Mouse (Mus musculus): ENCODE measurements at regions not wholly inside any gene's neighbourhood (a gene's known extent, or its start where the extent isn't known, plus 50 kb on each side); places are given as distances from the start of the nearest gene placed in this dataset.

DNA sequence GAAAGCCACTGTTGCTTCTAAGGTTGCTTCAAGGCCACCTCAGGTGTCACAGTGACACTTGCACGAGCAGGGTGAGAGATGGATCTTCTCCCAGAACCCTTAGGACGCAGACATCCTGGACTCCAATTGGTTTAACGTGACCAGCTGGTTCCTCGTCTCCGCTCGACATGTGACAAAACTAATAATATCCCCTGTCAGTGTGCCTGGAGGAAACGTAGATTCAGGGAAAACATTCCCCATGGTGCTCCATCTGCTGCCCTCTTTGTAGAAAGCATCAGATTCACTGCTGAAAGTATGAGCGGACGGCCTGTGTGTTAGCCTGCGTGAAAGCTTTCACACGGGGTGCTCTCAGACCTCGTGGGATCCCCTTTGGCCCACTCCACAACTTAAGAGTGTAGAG lies 390.0 kb upstream of the Slc35b3 start:
- DNase-seq: no peak

DNA sequence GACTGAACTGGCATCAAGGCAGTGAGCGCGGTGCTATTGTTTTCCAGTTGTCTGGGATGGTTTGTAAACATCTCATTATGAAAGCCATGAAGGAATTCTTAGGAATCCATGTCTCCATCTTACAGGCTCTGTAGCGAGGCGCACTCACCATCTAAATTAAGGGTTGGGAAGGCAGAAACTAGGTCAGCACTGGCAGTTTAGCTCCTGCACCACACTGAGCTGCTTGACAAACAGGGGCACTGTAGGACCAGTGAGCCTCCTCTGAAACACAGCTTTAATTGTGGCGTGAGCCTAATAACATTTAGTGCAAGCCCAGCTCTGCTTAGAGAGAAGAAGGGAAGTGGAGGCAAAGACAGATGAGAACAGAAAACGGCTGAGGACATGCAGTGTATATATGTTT lies 387.1 kb upstream of the Slc35b3 start:
- no peak for DNase-seq

- no peak for DNase-seq
These were observed 374.2 kb upstream of the Slc35b3 start for GRCm38 (mm10) chr13:39334874-39335273.

GRCm38 (mm10) chr13:39329794-39330193 lies 369.1 kb upstream of the Slc35b3 start:
- DNase-seq: no peak

DNA sequence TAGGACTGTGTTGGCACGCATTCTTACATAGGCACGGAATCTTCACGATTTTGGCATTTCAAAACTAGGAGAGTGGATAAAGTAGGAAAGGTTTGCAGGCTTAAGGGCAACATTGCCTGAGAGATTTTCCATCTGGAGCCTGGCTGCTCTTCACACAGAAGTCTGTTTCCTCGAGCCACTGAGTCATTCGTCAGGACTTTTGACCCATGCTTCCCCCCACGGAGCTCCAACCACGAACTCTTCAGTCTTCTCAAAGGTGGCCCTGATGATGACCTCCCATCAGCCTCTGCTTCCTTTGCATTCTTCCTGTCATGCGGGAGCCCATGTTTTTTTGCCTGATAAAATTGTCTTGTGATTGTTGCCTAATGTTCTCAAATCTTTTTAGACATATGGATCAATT lies 365.5 kb upstream of the Slc35b3 start:
- no peak for DNase-seq

- DNase-seq: no peak
These were observed 360.4 kb upstream of the Slc35b3 start for GRCm38 (mm10) chr13:39321111-39321510.

- no peak for DNase-seq
These were observed 349.1 kb upstream of the Slc35b3 start for GRCm38 (mm10) chr13:39309758-39310157.

DNA sequence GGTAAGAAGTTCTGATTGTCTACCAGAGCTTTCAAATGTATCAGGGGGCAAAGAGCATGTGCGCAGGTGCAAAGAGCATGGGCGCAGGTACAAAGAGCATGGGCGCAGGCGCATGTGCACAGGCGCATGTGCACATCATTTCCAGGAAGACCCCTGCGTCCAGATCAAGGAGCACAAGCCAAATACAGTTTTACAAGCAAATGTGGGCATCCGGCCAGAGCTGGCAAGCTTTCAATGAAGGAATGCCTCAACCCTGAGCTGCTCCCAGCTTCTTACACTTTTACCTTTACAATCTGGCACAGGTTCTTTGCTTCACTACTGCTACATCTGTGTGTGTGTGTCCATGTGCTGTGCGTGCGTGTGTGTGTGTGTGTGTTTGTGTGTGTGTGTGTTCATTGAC lies 347.2 kb upstream of the Slc35b3 start:
- DNase-seq: no peak

- no peak for DNase-seq
These were observed 346.2 kb upstream of the Slc35b3 start for GRCm38 (mm10) chr13:39306851-39307250.

DNA sequence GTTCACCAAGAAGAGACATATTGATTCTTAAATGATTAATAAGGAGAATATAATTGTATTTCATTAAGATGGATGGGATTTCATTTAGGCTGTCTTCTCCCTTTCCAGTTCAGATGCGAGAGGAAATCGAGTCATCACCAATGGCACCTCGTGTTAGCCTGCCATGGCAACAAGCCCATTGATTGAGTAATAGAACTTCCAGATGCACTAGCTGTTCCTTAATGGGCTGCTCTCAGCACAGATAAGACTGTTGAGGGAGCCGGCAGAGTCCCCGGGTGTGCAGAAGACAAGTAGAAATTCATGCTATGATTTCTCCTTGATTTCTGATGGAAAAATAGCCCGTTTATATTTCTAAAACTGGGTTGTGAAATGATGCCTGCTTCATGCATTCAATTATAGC lies 336.5 kb upstream of the Slc35b3 start:
- DNase-seq: peak in 1 of 2 experiments; percentile 1

GRCm38 (mm10) chr13:39290216-39290960 lies 329.7 kb upstream of the Slc35b3 start:
- DNase-seq: peak in 1 of 2 experiments; percentile 4

DNA sequence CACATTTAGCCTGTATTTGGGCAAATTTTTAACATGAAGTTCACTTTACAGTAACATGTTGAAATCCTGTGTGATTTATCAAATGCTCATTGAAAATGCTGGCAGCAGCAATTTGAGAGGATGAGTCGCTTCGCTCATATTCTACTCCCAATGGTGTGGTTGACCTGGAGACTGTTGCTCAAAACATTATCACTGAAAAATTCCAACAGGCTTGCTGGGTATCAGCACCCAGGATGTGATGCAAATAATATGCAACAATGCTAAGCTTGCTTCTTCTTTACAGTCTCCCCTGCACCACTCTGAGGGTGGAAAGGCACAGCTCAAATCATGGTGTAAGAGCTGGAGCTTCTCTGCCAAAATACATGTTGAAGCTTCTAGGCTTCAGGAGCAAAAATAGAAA lies 321.6 kb upstream of the Slc35b3 start:
- no peak for DNase-seq

DNA sequence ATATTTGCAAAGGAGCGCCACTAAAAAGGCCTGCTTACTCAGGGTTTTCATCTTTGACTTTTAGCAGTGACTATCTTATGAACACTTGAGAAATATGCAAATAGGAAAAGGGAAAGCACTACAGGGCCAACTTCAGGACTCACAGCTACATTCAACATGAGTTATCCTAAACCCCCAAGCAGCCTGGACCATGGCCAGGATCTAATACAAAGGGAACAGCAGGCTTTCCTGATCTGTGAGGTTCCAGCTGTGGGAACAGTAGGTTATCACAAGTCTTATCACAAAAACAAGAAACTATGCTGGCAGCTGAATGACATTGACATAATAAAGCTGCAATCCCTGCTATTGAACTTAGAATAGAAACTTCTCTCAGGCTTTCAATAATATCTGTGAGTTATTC lies 317.4 kb upstream of the Slc35b3 start:
- peak; percentile 14 to 20 for DNase-seq

DNA sequence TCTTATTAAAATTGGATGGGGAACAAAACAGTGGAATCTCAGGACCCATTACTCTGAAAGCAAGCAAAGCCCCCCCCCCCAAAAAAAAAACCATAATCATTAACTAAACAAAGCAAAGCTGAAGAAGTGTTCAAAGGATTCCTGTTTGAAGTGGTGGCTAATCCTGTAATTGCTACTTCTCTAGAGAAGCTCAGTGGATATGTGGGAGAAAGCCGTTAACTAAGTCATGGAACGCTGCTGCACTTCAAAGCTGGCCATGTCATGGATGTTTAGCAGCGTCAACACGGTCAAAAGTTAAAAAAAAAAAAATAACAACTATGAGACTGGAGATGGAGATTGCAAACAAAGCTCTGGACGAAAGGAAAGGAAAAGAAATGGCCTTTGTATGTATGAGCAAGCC lies 305.3 kb upstream of the Slc35b3 start:
- no peak for DNase-seq

DNA sequence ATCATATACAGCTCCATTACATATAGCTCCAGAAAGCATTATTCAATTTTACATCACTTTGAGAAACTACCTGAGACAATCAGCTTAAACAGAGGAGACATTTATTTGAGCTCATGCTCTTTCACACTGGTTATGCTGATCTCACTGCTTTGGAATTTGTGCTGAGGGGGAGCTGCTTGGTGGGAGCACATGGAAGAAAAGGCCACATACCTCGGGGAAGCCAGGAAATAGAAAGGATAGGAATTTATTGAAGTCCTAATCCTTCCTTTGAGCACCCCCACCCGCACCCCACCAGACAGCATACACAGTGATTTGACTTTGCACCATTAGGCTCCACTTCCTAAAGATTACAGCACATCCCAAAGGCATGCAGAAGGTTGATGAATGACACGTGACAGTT lies 296.0 kb upstream of the Slc35b3 start:
- DNase-seq: no peak

DNA sequence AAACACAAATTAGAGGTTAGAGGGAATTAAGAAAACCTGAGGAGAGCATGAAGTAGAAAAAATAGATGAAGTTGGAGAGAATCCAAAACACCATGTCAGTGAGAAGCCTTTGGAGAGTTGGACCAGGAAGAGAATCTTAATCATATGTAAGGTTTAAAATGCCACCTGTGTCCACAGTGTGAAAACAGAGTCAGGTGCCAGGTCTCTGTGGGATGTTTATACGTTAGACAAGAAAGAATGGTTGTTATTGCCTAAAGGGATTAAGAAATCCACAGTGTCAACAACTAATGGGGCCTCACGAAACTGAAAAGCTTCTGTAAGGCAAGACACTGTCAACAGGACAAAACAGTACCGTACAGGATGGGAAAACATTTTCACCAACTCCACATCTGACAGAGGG lies 294.7 kb upstream of the Slc35b3 start:
- DNase-seq: peak in 1 of 2 experiments; percentile 5

GRCm38 (mm10) chr13:39252591-39252990 lies 291.9 kb upstream of the Slc35b3 start:
- DNase-seq: no peak

DNA sequence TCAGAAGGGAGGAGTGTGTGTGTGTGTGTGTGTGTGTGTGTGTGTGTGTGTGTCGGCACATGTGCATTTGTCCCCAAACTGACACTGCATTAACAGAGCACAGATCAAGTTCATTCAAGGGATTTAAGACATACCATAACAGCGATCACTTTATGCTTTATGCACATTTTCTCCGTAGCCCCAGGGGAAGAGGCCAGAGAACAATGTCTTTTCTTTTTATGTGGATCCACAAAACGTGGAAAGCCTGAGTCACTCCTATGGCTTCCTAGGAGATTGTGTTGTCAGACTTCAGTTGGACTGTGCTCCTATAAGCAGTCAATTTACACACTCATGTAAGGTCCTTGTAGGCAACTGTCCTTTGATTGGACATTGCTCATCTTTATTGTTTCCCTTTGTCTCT lies 289.4 kb upstream of the Slc35b3 start:
- no peak for DNase-seq

- no peak for DNase-seq
These were observed 266.2 kb upstream of the Slc35b3 start for GRCm38 (mm10) chr13:39226829-39227228.

- DNase-seq: no peak
These were observed 265.0 kb upstream of the Slc35b3 start for GRCm38 (mm10) chr13:39225651-39226050.

DNA sequence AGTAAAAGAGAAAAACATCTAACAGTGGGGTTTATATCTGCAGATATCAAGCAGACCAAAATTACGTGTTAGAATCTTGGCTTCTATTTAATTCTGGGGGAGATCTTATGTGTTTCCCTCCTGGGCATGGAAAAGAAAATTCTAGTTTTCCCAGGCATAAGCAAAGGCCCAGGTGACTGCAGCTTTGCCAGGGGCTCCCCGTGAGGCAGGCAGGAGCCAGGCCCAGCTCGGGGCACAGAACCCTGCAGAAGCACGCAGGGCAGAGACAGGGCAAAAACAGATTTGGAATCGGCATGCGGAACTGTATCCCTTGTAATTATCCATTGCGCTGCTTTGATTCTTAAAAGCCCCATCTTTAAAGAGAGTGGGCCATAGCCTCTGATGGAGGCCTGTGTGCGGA lies 250.4 kb upstream of the Slc35b3 start:
- DNase-seq: no peak

- DNase-seq: no peak
These were observed 223.1 kb upstream of the Slc35b3 start for GRCm38 (mm10) chr13:39183715-39184179.

DNA sequence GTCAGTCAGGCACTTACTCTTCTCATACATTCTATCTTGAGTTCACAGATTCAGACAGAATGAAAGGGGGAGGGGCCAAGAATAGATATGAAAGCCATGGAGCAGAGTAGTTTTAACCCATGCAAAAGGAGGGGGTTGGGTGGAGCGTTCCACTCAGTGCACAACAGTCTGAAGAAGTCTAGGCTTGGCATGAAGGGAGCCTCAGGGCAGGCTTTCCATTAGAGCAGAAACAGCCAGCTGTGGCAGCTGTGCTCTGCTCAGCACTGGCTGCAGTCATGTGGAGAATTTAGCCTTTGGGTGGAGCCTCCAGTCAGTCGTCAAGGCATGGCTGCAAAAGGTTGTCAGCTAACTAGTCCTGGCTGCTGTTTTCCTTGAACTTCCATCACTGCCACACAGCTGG lies 201.3 kb upstream of the Slc35b3 start:
- no peak for DNase-seq

GRCm38 (mm10) chr13:39127942-39128341 lies 167.3 kb upstream of the Slc35b3 start:
- DNase-seq: no peak

DNA sequence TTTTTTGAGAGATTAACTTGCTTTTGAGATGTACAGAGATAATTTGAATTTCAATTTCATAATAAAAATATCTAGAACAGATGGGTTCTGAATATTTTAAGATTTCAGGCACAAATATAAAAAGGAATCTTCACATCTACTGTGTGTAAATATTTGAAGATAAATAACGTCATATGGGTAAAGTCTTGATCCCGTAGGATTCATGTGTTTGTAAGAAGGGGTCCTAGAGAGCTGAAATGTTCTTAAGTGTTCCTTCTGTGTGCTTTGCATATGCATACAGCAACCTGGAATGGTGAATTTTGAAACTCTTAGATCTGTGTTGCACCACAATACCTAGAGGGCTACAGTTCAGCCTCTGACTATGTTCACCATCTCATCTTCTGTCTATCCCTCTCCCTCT lies 131.4 kb upstream of the Slc35b3 start:
- no peak for DNase-seq

Measured in lung, adult 18-20 months (tissue).